Mouse (Mus musculus): Measurements from ENCODE around the gene Rgs6. TPM values are rescaled to one million over a fixed set of nuclear protein-coding genes. Genes with fewer than 3 reads are reported as not detected.

The Rgs6 gene
- total RNA-seq, 4 experiments from 2014 or later, result 0.22 to 1.1 (median 0.43) TPM

DNA sequence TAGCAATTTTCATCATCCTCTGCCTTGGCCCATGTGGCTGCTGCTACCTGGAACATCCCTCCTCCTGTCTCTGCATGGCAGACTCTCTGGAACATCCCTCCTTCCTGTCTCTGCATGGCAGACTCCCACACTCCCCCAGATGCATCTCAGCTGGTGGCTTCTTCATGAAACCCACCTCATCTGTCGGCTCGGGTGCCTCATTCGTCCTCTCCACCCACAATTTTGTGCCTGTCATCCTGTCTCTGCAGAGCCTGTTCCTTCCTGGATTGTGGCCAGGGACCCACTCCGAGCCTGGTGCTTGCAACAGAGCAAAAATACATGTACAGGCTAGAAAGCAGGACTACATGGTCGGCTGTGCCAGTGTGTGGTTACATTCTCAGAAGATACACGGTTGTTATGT, 168.7 kb downstream of the Rgs6 start:
- no peak for DNase-seq (ENCODE audit: low spot score in 2 of 2)

DNA sequence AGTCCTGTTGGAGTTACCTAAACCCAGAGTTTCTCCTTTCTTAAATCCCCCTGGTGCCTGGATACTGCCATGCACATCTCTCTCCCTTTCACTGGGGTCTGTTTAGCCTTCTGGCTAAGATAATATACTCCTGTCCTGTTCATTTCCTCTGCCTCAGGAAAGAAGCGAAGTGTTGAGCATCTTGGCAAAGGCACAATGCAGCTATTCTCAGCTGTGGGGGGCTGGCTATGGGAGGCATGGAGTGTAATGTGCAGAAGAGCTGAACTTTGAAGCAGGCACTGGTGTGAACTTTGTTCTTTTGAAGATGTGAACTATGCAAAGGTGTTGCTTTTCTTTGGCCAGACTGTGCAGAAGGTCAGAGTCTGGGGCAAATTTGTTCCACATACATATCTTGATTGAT, 169.3 kb downstream of the Rgs6 start:
- DNase-seq (ENCODE audit: low spot score in 2 of 2), result no peak

DNA sequence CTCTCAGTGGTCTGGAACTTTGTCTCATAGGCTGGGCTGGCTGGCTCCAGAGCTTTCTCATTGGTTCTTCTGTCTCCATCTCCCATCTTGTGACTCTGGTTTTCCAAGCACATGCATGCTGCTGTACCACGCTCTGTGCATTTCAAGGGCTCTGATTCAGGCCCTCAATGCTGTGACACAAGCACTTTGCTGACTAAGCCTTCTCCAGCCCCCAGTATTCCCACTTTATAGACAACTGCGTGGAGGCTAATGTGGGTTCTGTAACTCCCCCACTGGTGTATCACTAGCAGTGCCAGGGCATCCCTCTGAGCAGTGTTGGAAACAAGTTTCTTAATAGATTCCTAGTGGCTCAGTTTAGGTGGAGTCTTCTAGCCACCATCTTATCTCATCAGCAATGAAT, 174.0 kb downstream of the Rgs6 start:
- no peak for DNase-seq (ENCODE audit: low spot score in 2 of 2)

DNA sequence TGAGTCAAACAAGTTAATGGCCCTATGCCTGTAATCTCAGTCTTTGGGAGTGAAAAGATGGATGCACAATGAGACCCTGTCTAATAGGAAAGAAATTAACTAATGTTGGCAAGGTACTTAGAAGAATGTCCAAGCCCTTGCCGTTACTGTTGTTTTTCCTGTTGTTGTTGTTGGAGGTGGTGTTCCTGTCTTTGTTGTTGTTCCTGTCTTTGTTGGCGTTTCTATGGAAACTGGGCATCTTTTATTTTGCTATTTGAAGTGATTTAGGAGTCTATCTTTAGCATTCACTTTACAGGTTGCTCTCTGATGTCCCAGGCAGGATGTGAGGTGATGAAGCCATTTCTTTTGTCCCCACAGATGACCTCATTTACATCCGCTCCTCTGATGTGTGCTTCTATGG, 180.6 kb downstream of the Rgs6 start:
- DNase-seq (ENCODE audit: low spot score in 2 of 2), result no peak

DNA sequence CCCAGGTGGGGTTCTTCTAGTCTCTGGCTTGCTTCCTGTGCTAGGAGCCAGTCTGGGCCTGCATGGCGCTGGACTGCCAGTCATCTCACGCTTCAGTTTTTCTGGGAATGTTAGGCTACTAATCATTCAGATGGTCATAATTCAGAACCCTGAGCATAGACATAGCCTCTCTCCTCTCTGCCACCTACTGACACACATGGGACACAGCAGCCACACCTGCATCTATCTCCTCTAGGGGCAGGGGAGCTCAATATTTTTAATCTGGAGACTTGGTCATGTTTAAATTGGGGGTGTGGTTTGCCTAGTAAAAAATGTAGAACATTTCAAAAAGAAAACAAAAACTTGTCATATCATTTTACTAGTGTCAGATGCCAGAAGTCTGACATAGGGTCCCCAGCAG, 184.1 kb downstream of the Rgs6 start:
- no peak for DNase-seq (ENCODE audit: low spot score in 2 of 2)

DNA sequence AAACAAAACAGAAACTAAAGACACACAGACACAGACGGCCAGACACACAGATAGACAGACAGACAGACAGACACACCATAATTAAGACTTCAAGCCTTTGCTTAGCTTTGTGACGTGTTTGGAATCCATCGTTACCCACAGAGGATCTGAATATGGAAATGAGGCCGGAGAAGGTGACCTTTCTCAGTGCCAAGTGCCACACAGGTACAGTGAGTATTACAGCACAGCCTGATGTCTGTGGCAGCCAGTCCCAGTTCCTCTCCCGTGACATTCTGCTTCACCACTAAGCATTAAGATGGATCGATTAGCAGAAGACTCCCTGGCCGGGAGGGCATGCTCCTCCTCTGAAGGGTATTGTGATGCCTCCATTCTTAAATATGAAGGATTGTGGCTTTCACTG, 186.5 kb downstream of the Rgs6 start:
- no peak for DNase-seq (ENCODE audit: low spot score in 2 of 2)

DNA sequence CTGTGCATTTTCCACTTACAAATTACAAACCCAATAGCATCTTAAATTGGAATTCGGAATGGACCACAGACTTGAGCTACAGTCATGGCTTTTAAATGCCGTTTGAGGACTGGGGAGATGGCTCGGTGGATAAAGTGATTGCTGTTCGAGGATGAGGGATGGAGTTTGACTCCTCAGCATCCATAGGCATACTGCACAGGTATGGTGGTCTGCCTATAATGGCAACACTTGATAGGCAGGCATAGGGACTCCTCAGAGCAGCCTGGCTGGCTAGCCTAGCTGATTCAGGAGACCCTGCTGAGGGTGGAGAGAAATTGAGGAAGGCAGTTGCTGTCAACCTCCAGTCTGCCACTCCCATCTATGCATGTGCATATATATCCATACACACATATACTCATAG, 188.6 kb downstream of the Rgs6 start:
- DNase-seq (ENCODE audit: low spot score in 2 of 2), result no peak

DNA sequence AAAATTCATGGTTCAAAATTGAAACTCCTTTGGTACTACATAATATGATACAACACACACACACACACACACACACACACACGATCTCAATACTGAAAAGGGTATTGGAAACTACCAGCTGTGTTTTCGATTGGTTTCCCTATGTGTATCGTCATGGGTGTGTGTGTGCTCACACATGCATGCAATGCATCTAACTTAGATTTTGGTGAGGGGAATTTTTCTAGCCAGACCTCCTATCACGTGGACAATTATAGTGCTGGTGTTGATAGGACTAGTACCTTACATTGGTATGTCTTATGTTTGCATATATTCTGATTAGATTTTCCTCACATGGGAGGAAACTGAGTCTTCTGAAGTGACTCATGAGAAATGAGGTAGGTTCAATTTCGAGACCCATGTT, 192.8 kb downstream of the Rgs6 start:
- DNase-seq (ENCODE audit: low spot score in 2 of 2), result no peak

DNA sequence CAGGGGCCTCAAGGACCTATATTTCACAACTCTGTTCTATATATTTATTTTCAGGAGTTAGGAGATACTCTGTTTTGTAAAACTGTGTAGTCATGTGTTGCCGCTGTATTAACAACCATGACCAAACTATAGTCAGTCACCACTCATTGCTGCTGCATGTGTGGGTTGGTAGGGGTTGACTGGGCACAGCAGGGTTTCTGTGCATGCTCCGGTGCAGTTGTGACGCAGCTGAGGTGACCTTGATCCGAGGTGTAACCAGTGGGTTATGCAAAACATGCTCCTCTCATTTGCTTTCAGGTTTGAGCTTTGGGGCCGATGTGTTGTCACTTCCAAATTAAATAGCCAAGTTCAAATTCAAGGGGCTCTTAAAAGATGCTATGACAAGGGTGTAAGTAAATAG, 193.3 kb downstream of the Rgs6 start:
- no peak for DNase-seq (ENCODE audit: low spot score in 2 of 2)

DNA sequence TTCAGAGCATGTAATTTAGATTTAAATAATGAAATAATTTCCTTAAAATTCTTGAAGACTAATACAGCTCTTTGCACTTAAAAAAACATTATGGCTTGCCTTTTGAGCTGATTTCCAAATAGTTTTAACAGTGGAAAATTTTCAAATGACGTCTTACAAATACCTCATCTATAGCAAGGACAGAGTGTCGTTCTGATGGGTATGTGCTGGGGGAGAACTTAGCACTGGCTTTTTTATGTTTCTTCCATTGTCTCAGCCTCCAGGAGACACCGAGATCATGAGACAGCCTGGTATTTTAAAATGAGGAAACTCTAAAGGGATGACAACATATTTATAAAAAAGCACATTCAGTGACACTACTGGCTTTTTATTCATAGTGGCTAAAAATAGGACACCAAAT, 204.0 kb downstream of the Rgs6 start:
- no peak for DNase-seq (ENCODE audit: low spot score in 2 of 2)

DNA sequence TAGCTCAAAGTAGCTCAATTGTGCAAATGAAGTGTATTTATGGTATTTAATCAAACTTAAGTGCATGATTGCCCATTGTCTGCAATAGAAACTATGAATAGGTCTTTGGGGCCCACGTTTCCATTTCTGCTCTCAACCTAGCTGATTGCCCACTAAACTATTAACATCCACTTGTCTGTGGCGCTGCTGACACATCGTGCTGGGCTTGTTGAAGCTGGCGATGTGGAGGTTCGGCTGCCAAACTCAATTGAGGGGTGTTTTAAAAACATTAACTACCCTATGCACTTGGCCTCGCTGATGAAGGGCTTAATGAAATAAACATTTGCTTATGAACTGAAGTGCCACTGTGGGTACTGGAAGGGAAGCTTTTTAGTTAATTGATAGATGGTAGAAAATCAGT, 211.8 kb downstream of the Rgs6 start:
- no peak for DNase-seq (ENCODE audit: low spot score in 2 of 2)

DNA sequence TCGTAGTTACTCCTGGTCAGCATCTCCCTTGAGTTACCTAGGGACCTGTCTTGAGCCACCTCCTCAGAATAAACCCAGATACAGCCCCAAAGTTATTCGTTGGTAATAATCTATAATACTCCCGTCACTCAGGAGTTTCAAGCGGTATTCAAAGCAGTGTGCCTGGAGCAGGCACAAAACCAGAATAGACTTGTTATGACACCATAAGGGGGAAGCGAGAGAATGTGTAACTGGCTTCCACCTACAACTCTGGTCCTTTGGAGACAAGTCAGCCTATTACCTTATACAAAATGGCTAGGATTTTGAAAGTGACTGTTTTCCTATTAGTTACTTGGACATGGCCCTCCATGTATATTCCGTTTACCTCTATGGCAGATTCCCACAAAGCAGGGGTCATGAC, 213.6 kb downstream of the Rgs6 start:
- DNase-seq (ENCODE audit: low spot score in 2 of 2), result no peak

DNA sequence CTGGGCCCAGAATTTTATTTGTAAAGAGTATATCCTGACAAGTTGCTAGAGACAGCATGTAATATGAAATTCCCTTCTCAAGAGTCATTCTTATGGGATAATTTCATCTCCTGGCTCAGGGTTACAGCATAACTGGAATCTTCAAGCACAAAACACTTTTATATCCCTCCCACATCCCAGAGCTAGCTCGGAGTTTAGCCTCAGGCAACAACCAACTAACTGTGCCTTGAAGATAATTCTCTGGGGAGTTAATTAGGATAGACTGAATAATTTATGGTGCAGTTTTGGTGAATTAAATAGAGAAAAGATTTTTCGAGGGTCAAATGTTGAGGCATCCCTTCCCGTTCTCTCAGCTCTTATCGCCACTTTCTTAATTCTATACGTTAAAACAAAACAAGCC, 214.6 kb downstream of the Rgs6 start:
- DNase-seq (ENCODE audit: low spot score in 2 of 2), result no peak

DNA sequence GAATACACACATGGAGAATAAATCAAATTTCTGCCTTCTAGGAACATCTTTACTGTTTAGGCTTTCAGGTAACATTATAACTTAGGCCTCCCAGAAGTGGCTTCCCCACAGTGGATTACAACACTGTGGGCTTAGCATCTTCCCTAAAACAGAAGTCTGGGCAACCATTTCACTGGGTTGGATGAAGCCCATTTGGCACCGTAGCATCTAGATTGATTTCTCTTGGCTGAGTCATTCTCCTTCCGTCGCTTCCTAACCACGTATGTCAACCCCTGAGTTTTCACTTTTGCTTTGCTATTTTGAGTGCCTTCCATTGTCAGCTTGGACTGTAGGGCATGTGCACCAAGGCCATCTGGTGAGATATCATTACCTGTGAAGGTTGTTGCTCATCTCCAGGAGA, 217.1 kb downstream of the Rgs6 start:
- no peak for DNase-seq (ENCODE audit: low spot score in 2 of 2)

DNA sequence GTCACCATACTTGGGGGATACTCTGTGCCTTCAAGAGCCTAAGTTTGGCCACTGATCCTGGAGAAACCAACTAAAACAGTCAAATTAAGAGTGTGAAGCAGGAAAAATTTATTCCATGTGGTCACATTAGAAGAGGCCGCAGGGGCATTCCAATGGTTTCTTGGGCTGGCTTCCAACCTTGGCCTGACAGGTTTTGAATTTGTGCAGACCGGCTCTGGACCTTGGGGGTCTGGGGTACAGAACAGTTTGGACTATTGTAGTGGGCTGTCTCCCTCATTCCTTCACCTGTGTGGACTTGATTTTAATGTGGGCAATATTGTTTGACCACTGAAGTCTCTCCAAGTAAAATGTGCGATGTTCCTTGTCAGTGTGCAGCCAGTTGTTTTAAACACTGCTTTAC, 222.5 kb downstream of the Rgs6 start:
- no peak for DNase-seq (ENCODE audit: low spot score in 2 of 2)

DNA sequence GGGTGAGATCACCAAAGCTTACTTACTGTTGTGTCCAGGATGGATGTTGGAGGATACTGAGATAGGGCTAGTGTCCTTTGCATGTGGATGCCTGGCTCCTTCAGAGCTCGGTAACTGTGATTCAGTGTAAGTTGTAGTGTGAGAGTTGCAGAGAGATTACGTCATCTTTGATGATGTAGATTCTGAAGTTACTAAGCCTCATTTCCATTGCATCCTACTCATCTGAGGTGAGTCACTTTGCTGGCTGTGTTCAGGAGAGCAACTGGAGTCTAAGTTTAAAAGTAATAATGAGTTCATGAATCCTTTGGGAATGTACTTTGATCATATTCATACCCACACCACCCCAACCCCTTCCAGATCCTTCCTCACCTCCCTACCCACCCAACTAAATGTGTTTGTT, 227.9 kb downstream of the Rgs6 start:
- DNase-seq (ENCODE audit: low spot score in 2 of 2), result no peak

DNA sequence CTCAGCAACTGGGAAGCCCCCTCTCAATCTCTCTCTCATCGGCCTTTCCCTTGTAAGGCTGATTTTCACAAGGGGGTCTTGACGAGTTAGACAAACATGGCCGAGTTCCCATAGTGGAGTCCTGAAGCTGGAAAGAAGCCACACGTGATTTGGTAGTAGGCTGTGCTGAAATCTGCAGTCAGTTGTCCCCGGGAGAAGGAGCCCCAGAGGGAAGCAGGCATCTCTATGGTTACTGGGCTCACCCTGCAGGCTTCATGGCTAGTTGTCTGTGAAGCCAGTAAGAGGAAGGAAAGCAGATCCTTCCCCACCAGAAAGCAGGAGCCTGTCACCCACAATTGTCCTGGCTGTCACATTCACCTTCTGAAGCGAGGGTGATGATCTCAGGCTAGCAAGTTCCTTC, 231.2 kb downstream of the Rgs6 start:
- DNase-seq (ENCODE audit: low spot score in 2 of 2), result no peak

DNA sequence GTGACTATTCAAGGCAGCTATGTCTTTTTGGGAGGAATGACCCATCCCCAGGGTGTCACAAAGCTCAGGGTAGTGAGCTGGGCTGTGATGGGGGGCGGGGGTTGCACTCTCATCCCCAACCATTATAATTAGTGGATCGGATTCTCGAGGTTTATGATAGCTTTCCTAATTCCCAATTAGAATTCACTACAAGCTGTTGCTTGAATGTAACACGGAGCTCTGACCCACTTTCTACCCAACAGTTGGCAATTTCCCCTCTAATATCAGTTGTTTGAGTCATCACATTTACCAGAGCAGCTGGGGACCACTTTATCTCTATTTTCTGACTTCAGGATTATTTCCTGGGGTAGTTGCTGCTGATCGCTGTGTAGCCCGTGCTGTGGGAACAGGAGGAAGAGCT, 231.9 kb downstream of the Rgs6 start:
- DNase-seq (ENCODE audit: low spot score in 2 of 2), result no peak

DNA sequence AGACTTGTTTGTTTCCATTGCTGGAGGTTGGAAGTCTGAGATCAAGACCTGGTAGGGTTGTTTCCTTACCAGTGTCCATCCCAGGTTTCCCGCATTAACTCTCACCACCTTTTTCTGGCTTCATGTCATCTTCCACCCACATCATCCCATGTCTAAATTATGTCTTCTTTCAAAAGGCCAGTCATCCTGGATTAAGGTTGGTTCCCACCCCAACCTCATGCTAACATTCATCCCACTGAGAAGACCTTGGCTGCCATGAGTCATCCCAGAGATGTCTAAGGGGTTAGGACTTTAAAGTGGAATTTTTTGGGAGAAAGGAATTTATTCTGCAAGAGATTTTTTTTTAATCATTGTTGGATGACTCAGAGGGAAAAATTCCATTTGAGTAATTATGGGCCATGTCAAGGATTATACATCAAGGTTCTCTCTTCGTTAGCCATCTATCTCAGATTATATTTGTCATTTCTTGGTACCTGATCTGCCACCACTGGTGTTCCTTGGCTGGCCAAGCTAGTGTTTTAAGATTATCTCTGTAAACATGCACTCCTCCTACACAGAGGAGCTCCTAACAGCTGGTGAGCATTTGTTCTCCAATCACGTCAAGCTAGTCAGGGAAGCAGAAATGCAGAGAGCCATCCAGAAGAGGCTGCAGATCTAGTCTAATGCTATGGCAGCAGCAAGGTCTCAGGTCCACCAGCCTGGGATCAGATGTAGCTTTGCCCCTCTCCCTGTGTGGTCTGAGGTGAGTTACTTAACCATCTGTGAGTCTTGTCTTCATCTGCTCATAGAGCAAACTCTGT, 234.9 kb downstream of the Rgs6 start:
- DNase-seq (ENCODE audit: low spot score in 2 of 2), result no peak

DNA sequence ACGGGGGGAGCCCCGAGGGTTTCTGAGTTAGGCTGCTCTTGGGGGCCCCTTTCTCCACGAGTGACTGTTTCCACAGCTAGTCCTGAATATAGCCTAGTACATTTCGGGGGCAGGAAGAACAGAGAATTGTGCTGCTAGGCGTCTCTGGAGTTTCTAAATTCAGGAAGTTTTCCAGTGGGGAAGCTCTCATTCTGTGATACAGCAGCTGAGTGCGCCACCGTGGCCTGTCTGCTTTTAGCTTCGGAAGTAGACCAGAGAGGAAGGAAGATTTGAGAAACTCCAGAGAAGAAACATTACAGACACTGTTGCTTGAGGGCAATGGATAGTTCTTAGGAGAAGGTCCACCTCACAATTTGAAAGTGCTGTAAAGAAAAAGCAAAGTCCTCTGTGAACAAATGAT, 242.2 kb downstream of the Rgs6 start:
- DNase-seq (ENCODE audit: low spot score in 2 of 2), result no peak

DNA sequence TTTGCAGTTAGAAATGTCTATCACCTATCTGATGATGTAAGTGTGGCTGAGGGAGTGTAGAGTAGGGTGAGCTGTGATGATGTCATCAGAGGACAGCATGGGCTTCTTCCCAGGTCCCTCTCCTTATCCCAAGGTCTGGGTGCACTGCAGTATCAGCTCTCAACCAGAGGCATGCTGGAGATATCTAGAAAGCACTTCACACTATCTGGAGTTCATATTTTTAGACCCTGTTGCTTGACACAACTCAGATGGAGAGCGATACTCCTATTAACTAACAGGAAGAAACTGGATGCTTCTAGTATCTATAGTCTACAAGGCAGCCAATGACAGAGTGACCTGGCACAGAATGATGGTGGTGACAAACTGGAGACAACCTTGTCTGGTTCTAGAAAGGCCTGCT, 250.5 kb downstream of the Rgs6 start:
- DNase-seq (ENCODE audit: low spot score in 2 of 2), result no peak

DNA sequence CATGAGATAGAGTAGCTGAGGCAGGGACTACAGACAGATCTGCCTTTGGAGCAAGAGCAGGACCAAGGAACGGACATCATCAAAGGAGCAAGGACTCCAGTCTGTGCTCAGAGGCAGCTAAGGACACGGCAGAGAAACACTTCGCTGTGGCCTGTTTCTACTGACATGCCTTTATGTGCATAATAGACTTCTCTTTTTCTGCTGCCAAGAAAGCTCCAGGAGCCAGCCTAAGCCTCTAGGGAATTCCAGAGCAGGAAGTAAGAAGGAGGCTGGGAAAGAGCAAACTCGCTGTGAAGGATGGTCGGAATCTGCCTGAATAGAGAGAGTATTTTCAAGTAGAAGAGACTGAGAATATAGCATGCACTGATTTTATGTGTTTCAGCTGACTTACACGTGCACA, 253.5 kb downstream of the Rgs6 start:
- no peak for DNase-seq (ENCODE audit: low spot score in 2 of 2)

DNA sequence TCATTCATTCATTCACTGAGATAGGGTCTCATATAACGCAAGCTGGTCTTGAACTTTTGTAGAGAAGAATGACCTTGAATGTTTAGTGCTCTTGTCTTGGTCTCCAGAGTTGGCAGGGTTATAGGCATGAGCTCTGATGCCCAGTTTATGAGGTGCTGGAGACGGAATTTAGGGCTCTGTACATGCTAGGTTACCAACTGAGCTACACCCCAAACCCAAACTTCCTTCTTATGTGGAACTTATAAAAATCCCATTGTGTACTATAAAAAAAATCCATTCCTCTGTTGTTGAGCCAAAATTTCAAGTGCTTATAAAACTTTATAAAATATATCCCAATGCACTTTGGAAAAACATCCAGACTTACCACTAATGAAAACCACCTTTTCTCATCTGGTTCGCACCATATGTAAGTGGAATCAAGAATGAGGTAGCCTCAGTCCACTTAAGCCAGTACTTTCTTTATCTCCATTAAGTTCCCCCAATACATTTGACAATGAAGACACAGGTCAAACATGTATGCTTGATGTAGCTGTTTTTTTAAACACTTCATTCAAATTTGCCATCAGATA, 260.3 kb downstream of the Rgs6 start:
- DNase-seq (ENCODE audit: low spot score in 2 of 2), result no peak

DNA sequence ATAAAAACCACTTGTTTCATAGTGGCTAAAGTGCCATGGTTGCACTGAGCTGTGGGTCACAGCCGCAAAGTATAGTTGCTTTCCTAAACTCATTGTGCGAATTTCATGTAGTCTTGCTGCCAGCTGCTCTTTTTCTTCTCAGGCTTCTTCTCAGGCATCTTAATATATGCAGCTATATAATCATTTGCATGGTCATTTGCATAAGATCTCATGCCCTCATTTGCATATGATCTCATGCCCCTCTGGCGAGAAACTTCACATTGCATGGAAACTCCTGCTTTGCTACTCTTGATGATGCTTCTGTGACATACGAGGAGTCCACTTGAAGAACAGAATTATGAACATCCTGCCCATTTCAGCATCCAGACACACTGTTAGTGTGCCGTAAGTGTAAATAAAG, 266.8 kb downstream of the Rgs6 start:
- DNase-seq (ENCODE audit: low spot score in 2 of 2), result no peak
